8 mouse cellular contexts compared by ENCODE assay signal in the genomic region with DNA sequence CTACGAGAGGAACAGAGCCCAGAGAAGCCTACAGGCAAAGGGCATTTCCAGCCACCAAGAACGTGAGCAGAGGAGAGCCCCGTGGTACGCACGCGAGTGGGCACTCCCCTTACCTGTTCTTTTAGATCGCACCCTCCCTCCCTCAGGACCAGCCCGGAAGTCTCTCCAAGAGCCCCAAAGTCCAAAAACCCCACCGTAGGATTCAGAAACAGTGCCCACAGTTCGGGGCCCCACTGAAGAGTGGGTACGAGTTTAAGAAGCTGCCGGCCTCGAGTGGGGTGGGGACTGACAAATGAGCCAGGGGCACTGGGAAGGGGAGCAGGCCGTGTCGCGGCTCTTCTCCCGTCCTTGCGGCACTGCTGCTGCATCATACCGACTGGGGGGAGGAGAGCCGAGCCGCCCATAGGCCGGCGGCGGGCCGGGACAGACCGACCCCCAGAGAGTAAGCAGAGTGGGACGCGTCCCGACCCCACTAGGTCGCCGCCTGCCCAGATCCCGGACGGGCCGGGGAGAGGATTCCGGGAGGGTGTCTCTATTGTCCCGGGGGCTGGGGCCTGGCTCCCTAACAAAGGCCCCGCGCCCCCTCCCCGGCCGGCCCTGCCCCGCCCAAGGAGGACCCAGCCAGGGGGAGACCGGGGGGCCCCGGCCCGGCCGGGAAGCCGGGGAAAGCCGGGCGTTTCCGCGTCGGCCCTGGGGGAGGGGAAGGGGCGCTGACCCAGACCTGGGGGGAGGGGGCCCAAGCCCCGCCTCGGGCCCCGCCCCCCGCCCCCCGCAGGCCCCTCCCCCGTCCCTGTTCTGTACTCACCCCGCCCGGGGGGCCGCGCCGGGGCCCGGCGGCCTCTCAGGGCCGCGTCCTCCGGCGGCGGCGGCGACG. TPM values are rescaled to one million over a fixed set of nuclear protein-coding genes. Genes with fewer than 3 reads are reported as not detected.
DNase-seq lines count a peak whose midpoint lies in the region; ATAC-seq lines count a peak whose summit lies in the region.

No protein-coding gene starts in this region.

- peak overlapping the region; percentile 100 for H3K27ac ChIP-seq in forebrain, embryonic 12.5 days
- peak overlapping the region; percentile 98 for H3K27ac ChIP-seq in hindbrain, embryonic 16.5 days (ENCODE audit: low read depth, low read length)
- peak overlapping the region; percentile 97 for H3K27ac ChIP-seq in liver, embryonic 16.5 days (ENCODE audit: low read length)
- peak overlapping the region; percentile 99 for H3K27ac ChIP-seq in neural tube, embryonic 14.5 days (ENCODE audit: low read depth, low read length)

- DNase-seq in heart, adult 11 months: peak; percentile 98
- no peak for DNase-seq in heart, postnatal 25 days (ENCODE audit: low spot score)
- DNase-seq in adrenal gland, postnatal 14 days: peak; percentile 77
- DNase-seq in yolk sac, embryonic 10.5 days (ENCODE audit: low spot score): peak; percentile 86

- no peaks in the 10 kb centered on the region for H3K9me3 ChIP-seq in forebrain, embryonic 12.5 days
- H3K9me3 ChIP-seq in hindbrain, embryonic 16.5 days (ENCODE audit: control insufficient read depth, low read length): no peaks in the 10 kb centered on the region
- 0 out of 2 replicates have a peak, but pooled peaks cover 3% of the 10 kb centered on the region for H3K9me3 ChIP-seq in liver, embryonic 16.5 days (replicated peaks; ENCODE audit: control insufficient read depth, low read length)
- no peaks in the 10 kb centered on the region for H3K9me3 ChIP-seq in neural tube, embryonic 14.5 days (ENCODE audit: control insufficient read depth, low read length)

- H3K9ac ChIP-seq in forebrain, embryonic 12.5 days: peak overlapping the region; percentile 88
- H3K9ac ChIP-seq in hindbrain, embryonic 16.5 days (ENCODE audit: low read depth, low read length): peak overlapping the region; percentile 92
- H3K9ac ChIP-seq in liver, embryonic 16.5 days (ENCODE audit: low read depth, low read length): peak overlapping the region; percentile 87
- H3K9ac ChIP-seq in neural tube, embryonic 14.5 days (replicated peaks; ENCODE audit: low read depth, low read length): peak overlapping the region; percentile 93

- peak overlapping the region; percentile 82 for H3K4me3 ChIP-seq in forebrain, embryonic 12.5 days (replicated peaks)
- peak overlapping the region; percentile 88 for H3K4me3 ChIP-seq in hindbrain, embryonic 16.5 days (ENCODE audit: low read length)
- H3K4me3 ChIP-seq in liver, embryonic 16.5 days (ENCODE audit: low read depth, low read length): peak overlapping the region; percentile 82
- H3K4me3 ChIP-seq in neural tube, embryonic 14.5 days (ENCODE audit: low read depth, low read length): peak overlapping the region; percentile 90

- ATAC-seq in forebrain, embryonic 12.5 days (ENCODE audit: low FRiP score): peak; percentile 54
- ATAC-seq in hindbrain, embryonic 16.5 days: peak; percentile 25
- ATAC-seq in liver, embryonic 16.5 days (ENCODE audit: low read depth): peak; percentile 1; the same call in 1 of the 2 replicates
- ATAC-seq in neural tube, embryonic 14.5 days (ENCODE audit: low read depth): 0 out of 2 replicates have a peak, but pooled peaks have one; percentile 26

- H3K4me1 ChIP-seq in forebrain, embryonic 12.5 days: peaks cover 26% of the 10 kb centered on the region
- peaks cover 21% of the 10 kb centered on the region for H3K4me1 ChIP-seq in hindbrain, embryonic 16.5 days (ENCODE audit: control insufficient read depth, insufficient read depth, low read depth, low read length)
- peaks cover 30% of the 10 kb centered on the region for H3K4me1 ChIP-seq in liver, embryonic 16.5 days (ENCODE audit: control insufficient read depth, low read depth, low read length)
- H3K4me1 ChIP-seq in neural tube, embryonic 14.5 days (ENCODE audit: control insufficient read depth, insufficient read depth, low read length): peaks cover 9% of the 10 kb centered on the region

- intact Hi-C loops in heart, postnatal 25 days (cut with DNase I): no loop called here

- under 1% methylated on average over 47 of the region's 73 CpGs for WGBS in forebrain, embryonic 12.5 days
- WGBS in hindbrain, embryonic 16.5 days: under 1% methylated on average over 49 of the region's 73 CpGs
- under 1% methylated on average over 42 of the region's 73 CpGs for WGBS in liver, embryonic 16.5 days (ENCODE audit: insufficient replicate concordance)
- WGBS in neural tube, embryonic 14.5 days: under 1% methylated on average over 48 of the region's 73 CpGs

- peaks cover 35% of the 10 kb centered on the region for H3K36me3 ChIP-seq in forebrain, embryonic 12.5 days (replicated peaks)
- H3K36me3 ChIP-seq in hindbrain, embryonic 16.5 days (ENCODE audit: control insufficient read depth, insufficient read depth, low read length): peaks cover 23% of the 10 kb centered on the region
- peaks cover 31% of the 10 kb centered on the region for H3K36me3 ChIP-seq in liver, embryonic 16.5 days (ENCODE audit: control insufficient read depth, insufficient read depth)
- H3K36me3 ChIP-seq in neural tube, embryonic 14.5 days (ENCODE audit: control insufficient read depth, insufficient read depth, low read length): peaks cover 28% of the 10 kb centered on the region

- peak overlapping the region; percentile 91 for H3K4me2 ChIP-seq in forebrain, embryonic 12.5 days
- peak overlapping the region; percentile 97 for H3K4me2 ChIP-seq in hindbrain, embryonic 16.5 days (ENCODE audit: low read length)
- H3K4me2 ChIP-seq in liver, embryonic 16.5 days (ENCODE audit: low read depth, low read length): peak overlapping the region; percentile 98
- H3K4me2 ChIP-seq in neural tube, embryonic 14.5 days (ENCODE audit: low read depth, low read length): peak overlapping the region; percentile 84

- H3K27me3 ChIP-seq in forebrain, embryonic 12.5 days: no peaks in the 10 kb centered on the region
- no peaks in the 10 kb centered on the region for H3K27me3 ChIP-seq in hindbrain, embryonic 16.5 days (replicated peaks; ENCODE audit: control insufficient read depth, insufficient read depth, low read length)
- no peaks in the 10 kb centered on the region for H3K27me3 ChIP-seq in liver, embryonic 16.5 days (ENCODE audit: control insufficient read depth, insufficient read depth, low read depth, low read length)
- H3K27me3 ChIP-seq in neural tube, embryonic 14.5 days (ENCODE audit: control insufficient read depth, insufficient read depth, low read length): no peaks in the 10 kb centered on the region

RNA-seq across cellular contexts. Expression of gene Atxn7l3, which starts 0.6 kb away (rescaled TPM):
- total RNA-seq in heart, postnatal 25 days (2021): 10 to 100 TPM; 21.1 to 21.7 TPM
- total RNA-seq in adrenal gland, postnatal 14 days (2021): 47.9 and 53.4 TPM in 2 replicates
- polyA plus RNA-seq in forebrain, embryonic 12.5 days (2016; fragmentation: Nextera tagmentation; extraction: Ambion mirVana): 22.4 and 22.6 TPM in 2 replicates
- 26.6 and 29.2 TPM in 2 replicates for polyA plus RNA-seq in hindbrain, embryonic 16.5 days (2015; fragmentation: Nextera tagmentation; extraction: Ambion mirVana)
- polyA plus RNA-seq in liver, embryonic 16.5 days (2015; fragmentation: Nextera tagmentation; extraction: Ambion mirVana): 3.0 and 3.2 TPM in 2 replicates
- polyA plus RNA-seq in neural tube, embryonic 14.5 days (2014; fragmentation: Nextera tagmentation; extraction: Ambion mirVana): 36.5 and 36.7 TPM in 2 replicates

RNA-seq across cellular contexts. Expression of gene Tmub2, which starts 11.1 kb away (rescaled TPM):
- 10 to 100 TPM; 20.7 to 23.3 TPM for total RNA-seq in heart, postnatal 25 days (2021)
- total RNA-seq in adrenal gland, postnatal 14 days (2021): 40.1 and 40.4 TPM in 2 replicates
- 53.9 and 55.9 TPM in 2 replicates for polyA plus RNA-seq in forebrain, embryonic 12.5 days (2016; fragmentation: Nextera tagmentation; extraction: Ambion mirVana)
- 81.6 and 85.0 TPM in 2 replicates for polyA plus RNA-seq in hindbrain, embryonic 16.5 days (2015; fragmentation: Nextera tagmentation; extraction: Ambion mirVana)
- 26.7 and 28.5 TPM in 2 replicates for polyA plus RNA-seq in liver, embryonic 16.5 days (2015; fragmentation: Nextera tagmentation; extraction: Ambion mirVana)
- 86.9 and 88.6 TPM in 2 replicates for polyA plus RNA-seq in neural tube, embryonic 14.5 days (2014; fragmentation: Nextera tagmentation; extraction: Ambion mirVana)

RNA-seq across cellular contexts. Expression of gene Ubtf, which starts 23.7 kb away (rescaled TPM):
- 10 to 100 TPM; 56.7 to 57.3 TPM for total RNA-seq in heart, postnatal 25 days (2021)
- total RNA-seq in adrenal gland, postnatal 14 days (2021): 102 and 106 TPM in 2 replicates
- polyA plus RNA-seq in forebrain, embryonic 12.5 days (2016; fragmentation: Nextera tagmentation; extraction: Ambion mirVana): 111 and 121 TPM in 2 replicates
- polyA plus RNA-seq in hindbrain, embryonic 16.5 days (2015; fragmentation: Nextera tagmentation; extraction: Ambion mirVana): 70.4 and 76.8 TPM in 2 replicates
- 44.5 and 46.4 TPM in 2 replicates for polyA plus RNA-seq in liver, embryonic 16.5 days (2015; fragmentation: Nextera tagmentation; extraction: Ambion mirVana)
- polyA plus RNA-seq in neural tube, embryonic 14.5 days (2014; fragmentation: Nextera tagmentation; extraction: Ambion mirVana): 70.3 and 81.9 TPM in 2 replicates

RNA-seq across cellular contexts. Expression of gene Asb16, which starts 27.3 kb away (rescaled TPM):
- under 1 TPM; 0.61 to 0.68 TPM for total RNA-seq in heart, postnatal 25 days (2021)
- total RNA-seq in adrenal gland, postnatal 14 days (2021): 0.11 and 0.19 TPM in 2 replicates
- not detected in 2 replicates for polyA plus RNA-seq in forebrain, embryonic 12.5 days (2016; fragmentation: Nextera tagmentation; extraction: Ambion mirVana)
- polyA plus RNA-seq in hindbrain, embryonic 16.5 days (2015; fragmentation: Nextera tagmentation; extraction: Ambion mirVana): 0.09 and 0.11 TPM in 2 replicates
- 0.04 TPM in 1 of 2 replicates, not detected in the other for polyA plus RNA-seq in liver, embryonic 16.5 days (2015; fragmentation: Nextera tagmentation; extraction: Ambion mirVana)
- polyA plus RNA-seq in neural tube, embryonic 14.5 days (2014; fragmentation: Nextera tagmentation; extraction: Ambion mirVana): 0.12 and 0.23 TPM in 2 replicates

RNA-seq across cellular contexts. Expression of gene BC030867, which starts 47.2 kb away (rescaled TPM):
- under 1 TPM; 0.10 to 0.39 TPM for total RNA-seq in heart, postnatal 25 days (2021)
- total RNA-seq in adrenal gland, postnatal 14 days (2021): 1.7 and 2.3 TPM in 2 replicates
- polyA plus RNA-seq in forebrain, embryonic 12.5 days (2016; fragmentation: Nextera tagmentation; extraction: Ambion mirVana): 18.5 and 19.4 TPM in 2 replicates
- polyA plus RNA-seq in hindbrain, embryonic 16.5 days (2015; fragmentation: Nextera tagmentation; extraction: Ambion mirVana): 2.9 and 3.6 TPM in 2 replicates
- 13.2 and 13.8 TPM in 2 replicates for polyA plus RNA-seq in liver, embryonic 16.5 days (2015; fragmentation: Nextera tagmentation; extraction: Ambion mirVana)
- 1.4 and 1.5 TPM in 2 replicates for polyA plus RNA-seq in neural tube, embryonic 14.5 days (2014; fragmentation: Nextera tagmentation; extraction: Ambion mirVana)

Comparison
In these comparisons a context has a peak if more than half of its experiments do, and no peak if none do; other contexts are left out.
1. ATAC-seq: peak in every context shown above with its lines; median percentile 54 in forebrain, embryonic 12.5 days; 26 in neural tube, embryonic 14.5 days; 25 in hindbrain, embryonic 16.5 days; 1 in liver, embryonic 16.5 days.